ENCODE assay signal across 14 mouse cellular contexts in the genomic region with DNA sequence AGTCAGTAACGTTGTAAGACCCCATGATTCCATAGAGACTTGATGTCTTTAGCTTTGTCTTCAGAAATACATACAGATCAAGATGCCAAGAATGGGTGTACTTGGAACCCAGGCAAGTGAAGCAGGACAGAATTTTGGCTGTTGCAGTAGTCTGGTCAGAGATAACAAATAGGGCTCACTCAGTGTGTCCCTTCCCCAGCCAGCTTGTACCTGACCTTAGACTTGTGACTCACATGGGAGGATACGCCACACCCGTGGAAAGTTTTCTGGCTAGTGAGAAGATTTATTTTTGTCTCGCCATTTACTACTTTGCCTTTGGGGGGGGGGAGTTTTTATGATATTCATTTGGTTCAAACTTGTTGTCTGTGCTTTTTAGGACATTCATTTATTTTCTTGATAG.
A peak's percentile ranks its signal among the peaks of the same experiment; 100 is the strongest.
DNase-seq lines count a peak whose midpoint lies in the region; ATAC-seq and TF ChIP-seq lines count a peak whose summit lies in the region.
"Had no signal": no experiment of that assay in that cellular context is flagged by ENCODE, and none has a peak within 500 bp of the region (broad histone marks: within the 10 kb centered on the region; RNA-seq: fewer than 3 reads in every experiment).

No protein-coding gene starts in this region.

- H3K4me2 ChIP-seq in midbrain, embryonic 13.5 days (replicated peaks) = no peak overlapping the region
- H3K4me2 ChIP-seq in hindbrain, postnatal 0 days (ENCODE audit: low read depth, low read length) = no peak overlapping the region
- H3K4me2 ChIP-seq: embryonic facial prominence, embryonic 12.5 days; limb, embryonic 15.5 days; neural tube, embryonic 12.5 days had no signal

- no peaks in the 10 kb centered on the region for H3K4me1 ChIP-seq in midbrain, embryonic 13.5 days (replicated peaks)
- H3K4me1 ChIP-seq in hindbrain, postnatal 0 days (ENCODE audit: insufficient read depth, low read length) = no peaks in the 10 kb centered on the region
- H3K4me1 ChIP-seq: embryonic facial prominence, embryonic 12.5 days; limb, embryonic 15.5 days; neural tube, embryonic 12.5 days had no signal

- H3K9ac ChIP-seq in midbrain, embryonic 13.5 days (replicated peaks) = no peak overlapping the region
- no peak overlapping the region for H3K9ac ChIP-seq in hindbrain, postnatal 0 days (replicated peaks; ENCODE audit: low read length)
- H3K9ac ChIP-seq: embryonic facial prominence, embryonic 12.5 days; limb, embryonic 15.5 days; neural tube, embryonic 12.5 days had no signal

- ATAC-seq in midbrain, embryonic 13.5 days = no peak
- ATAC-seq in hindbrain, postnatal 0 days = no peak
- ATAC-seq: forebrain, embryonic 14.5 days had no signal

- WGBS in midbrain, embryonic 13.5 days = 88% methylated on average over 4 of the region's 4 CpGs
- WGBS in hindbrain, postnatal 0 days = 80% methylated on average over 4 of the region's 4 CpGs

- H3K27me3 ChIP-seq in midbrain, embryonic 13.5 days = no peaks in the 10 kb centered on the region
- H3K27me3 ChIP-seq in hindbrain, postnatal 0 days (ENCODE audit: insufficient read depth, low read length) = no peaks in the 10 kb centered on the region
- H3K27me3 ChIP-seq: embryonic facial prominence, embryonic 12.5 days; limb, embryonic 15.5 days; neural tube, embryonic 12.5 days had no signal

- peak; percentile 77 to 88 for DNase-seq in adrenal gland, adult (ENCODE audit: inconsistent age in 2 of 2, low spot score in 1 of 2)
- no peak for DNase-seq in adrenal gland, postnatal 4 days (ENCODE audit: low spot score in 2 of 2)
- peak; percentile 10 for DNase-seq in ovary, postnatal 36 days (ENCODE audit: low spot score)
- no peak for DNase-seq in ovary, postnatal 10 days (ENCODE audit: low spot score)
- DNase-seq in kidney, adult 18-20 months = peak; percentile 21
- peak; percentile 10 for DNase-seq in lung, postnatal 10 days
- DNase-seq in hindbrain, postnatal 0 days (ENCODE audit: low spot score) = no peak
- DNase-seq: cerebellum, adult 8-10 months had no signal

- no peak overlapping the region for H3K27ac ChIP-seq in midbrain, embryonic 13.5 days
- H3K27ac ChIP-seq in hindbrain, postnatal 0 days = no peak overlapping the region
- H3K27ac ChIP-seq: embryonic facial prominence, embryonic 12.5 days; limb, embryonic 15.5 days; neural tube, embryonic 12.5 days had no signal

- H3K9me3 ChIP-seq in midbrain, embryonic 13.5 days = no peaks in the 10 kb centered on the region
- no peaks in the 10 kb centered on the region for H3K9me3 ChIP-seq in hindbrain, postnatal 0 days (ENCODE audit: low read length)
- H3K9me3 ChIP-seq: embryonic facial prominence, embryonic 12.5 days; G1E; limb, embryonic 15.5 days; neural tube, embryonic 12.5 days had no signal

- H3K36me3 ChIP-seq in midbrain, embryonic 13.5 days = no peaks in the 10 kb centered on the region
- H3K36me3 ChIP-seq in hindbrain, postnatal 0 days (ENCODE audit: insufficient read depth, low read length) = no peaks in the 10 kb centered on the region
- H3K36me3 ChIP-seq: embryonic facial prominence, embryonic 12.5 days; G1E; neural tube, embryonic 12.5 days had no signal

- TF ChIP-seq CTCF in hindbrain, postnatal 0 days (IDR thresholded peaks at IDR 0.05; ENCODE audit: low read depth) = no peak

- no peak overlapping the region for H3K4me3 ChIP-seq in midbrain, embryonic 13.5 days (replicated peaks)
- no peak overlapping the region for H3K4me3 ChIP-seq in hindbrain, postnatal 0 days (ENCODE audit: low read length)
- H3K4me3 ChIP-seq: embryonic facial prominence, embryonic 12.5 days; limb, embryonic 15.5 days; neural tube, embryonic 12.5 days had no signal

Comparison
In these comparisons a context has a peak if more than half of its experiments do, and no peak if none do; other contexts are left out.
1. DNase-seq: peak in adrenal gland, adult (2 of 2), ovary, postnatal 36 days (single experiment), kidney, adult 18-20 months (single experiment) and lung, postnatal 10 days (single experiment); none in adrenal gland, postnatal 4 days (0 of 2), ovary, postnatal 10 days (single experiment) and hindbrain, postnatal 0 days (single experiment).